Mouse (Mus musculus) kidney, adult 18-20 months (tissue): Measurements from ENCODE around the gene Stk19.

ENCODE experiments used
- DNase-seq: peaks from one replicate; pipeline ENCODE4 v3.0.0; 2021

Stk19 gene

GRCm38 (mm10) chr17:34836856-34837221 is at the start of gene Stk19, which contains the start of gene Dxo:
TSS of gene Stk19 (minus strand) at chr17:34836945.
TSS of gene Dxo (plus strand) at chr17:34837019.
- peak; percentile 96 for DNase-seq

DNA sequence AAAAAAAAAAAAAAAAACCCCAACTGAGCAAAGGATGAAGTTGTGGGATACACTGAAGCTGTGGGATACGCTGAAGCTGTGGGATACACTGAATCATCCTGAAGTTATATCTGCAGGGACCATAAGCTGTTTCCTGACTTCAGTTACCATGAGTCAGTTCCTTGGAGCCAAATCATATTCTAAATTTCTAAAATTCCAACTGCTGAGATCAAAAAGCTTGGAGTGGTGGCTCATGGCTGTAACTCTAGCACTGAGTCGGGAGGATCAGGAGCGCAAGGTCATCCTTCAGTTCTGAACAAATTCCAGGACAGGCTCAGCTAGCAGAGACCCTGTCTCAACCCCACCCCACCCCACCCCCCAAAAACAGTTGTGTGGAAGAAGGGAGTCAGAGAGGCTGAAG is 48.9 kb upstream of the Stk19 start:
- DNase-seq: no peak

- DNase-seq: no peak
These were observed 48.0 kb upstream of the Stk19 start for GRCm38 (mm10) chr17:34884704-34885103.

DNA sequence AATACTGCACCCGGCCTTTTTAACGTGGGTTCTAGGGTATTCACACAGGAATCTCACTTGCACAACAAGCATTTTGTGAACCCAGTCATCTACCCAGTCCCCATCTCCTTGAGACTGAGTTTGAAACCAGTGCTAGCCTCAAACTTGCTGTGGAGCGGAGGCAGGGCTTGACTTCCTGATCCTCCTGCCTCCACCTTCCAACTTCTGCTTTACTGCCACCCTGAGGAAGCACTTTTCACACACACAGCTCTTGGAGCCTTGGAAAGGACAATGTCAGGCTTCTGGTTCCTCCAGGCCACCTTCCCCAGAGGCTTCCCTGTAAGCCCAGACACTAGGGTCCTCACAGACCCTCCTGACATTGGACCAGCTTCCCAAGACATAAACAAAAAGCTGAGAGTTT is 46.6 kb upstream of the Stk19 start:
- DNase-seq: no peak

- peak; percentile 32 for DNase-seq
These were observed 45.1 kb upstream of the Stk19 start, which contains the start of gene Gm20547 for GRCm38 (mm10) chr17:34881683-34882310. TSS of gene Gm20547 (minus strand) at chr17:34882042.

DNA sequence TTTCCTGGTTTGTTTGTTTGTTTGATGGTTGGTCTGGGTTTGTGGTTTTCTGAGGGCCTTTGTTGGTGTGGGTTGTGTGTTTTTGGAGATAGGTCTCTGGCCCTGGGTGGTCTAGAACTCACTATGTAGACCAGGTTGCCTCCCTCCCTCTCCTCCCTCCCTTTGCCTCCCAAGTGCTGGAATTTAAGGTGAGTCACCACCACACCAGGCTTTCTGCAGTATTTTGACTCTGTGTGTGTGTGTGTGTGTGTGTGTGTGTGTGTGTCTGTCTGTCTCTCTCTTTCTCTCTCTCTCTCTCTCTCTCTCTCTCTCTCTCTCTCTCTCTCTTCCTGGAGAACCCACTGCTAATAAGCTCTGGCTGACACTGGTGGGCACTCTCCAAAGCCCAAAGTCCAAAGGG is 44.4 kb upstream of the Stk19 start:
- no peak for DNase-seq

GRCm38 (mm10) chr17:34879336-34879879 is 42.7 kb upstream of the Stk19 start, which contains the start of gene Zbtb12:
TSS of gene Zbtb12 (plus strand) at chr17:34879483.
- no peak for DNase-seq

- DNase-seq: no peak
These were observed 37.6 kb upstream of the Stk19 start for GRCm38 (mm10) chr17:34874321-34874720.

DNA sequence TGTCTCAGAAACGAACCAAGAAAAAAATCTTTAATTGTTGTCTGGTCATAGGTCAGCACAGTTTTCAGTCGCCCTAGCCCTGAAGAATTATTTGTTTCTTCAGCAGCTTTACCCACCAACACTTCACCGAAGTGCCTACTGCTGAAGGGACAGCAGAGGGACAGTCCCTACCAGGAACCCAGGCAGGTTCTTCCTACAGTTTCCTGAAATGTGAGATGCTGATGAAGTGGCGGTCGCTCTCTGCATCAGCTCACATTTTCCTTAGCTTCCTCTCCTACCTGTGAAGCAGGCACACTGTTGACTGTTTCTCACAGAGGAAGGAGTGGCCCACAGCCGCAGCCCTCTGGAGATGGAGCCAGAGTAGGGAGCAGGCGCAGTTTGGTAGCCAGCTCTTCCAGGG is 29.2 kb upstream of the Stk19 start:
- DNase-seq: no peak

DNA sequence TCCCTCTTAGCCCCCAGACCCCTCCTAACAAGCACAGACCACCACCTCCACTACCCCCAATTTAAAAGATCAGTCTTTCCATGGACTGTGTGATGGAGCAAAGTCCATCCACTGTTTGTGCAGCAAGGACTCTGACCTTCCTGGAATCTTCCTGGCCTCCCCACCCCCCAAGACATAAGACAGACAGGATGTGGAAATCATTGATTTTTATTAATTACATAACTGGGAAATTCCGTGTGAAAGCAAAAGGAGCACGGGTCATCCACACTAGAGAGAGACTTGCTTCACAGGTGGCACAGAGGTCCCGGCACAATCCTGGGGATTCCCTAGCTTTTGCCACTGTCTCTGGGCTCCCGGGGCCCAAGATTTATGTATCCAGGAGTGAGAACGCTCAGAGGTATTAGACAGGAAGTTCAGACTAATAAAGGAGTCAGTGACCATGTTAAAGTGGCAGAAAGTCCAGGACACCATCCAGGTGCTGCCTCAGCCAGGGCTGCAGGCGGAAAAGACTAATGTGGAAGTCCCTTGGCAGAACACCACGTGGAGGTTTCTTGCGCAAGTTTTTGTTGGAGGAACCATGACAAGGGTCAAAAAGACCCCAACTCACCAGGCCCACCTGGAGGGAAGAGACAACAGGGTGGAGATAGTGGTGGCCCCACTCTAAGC is 25.8 kb upstream of the Stk19 start, which contains the start of gene Cfb:
Gene Cfb (minus strand): TSS at position 103 of the 666 bp plus-strand sequence.
- peak; percentile 76 for DNase-seq

DNA sequence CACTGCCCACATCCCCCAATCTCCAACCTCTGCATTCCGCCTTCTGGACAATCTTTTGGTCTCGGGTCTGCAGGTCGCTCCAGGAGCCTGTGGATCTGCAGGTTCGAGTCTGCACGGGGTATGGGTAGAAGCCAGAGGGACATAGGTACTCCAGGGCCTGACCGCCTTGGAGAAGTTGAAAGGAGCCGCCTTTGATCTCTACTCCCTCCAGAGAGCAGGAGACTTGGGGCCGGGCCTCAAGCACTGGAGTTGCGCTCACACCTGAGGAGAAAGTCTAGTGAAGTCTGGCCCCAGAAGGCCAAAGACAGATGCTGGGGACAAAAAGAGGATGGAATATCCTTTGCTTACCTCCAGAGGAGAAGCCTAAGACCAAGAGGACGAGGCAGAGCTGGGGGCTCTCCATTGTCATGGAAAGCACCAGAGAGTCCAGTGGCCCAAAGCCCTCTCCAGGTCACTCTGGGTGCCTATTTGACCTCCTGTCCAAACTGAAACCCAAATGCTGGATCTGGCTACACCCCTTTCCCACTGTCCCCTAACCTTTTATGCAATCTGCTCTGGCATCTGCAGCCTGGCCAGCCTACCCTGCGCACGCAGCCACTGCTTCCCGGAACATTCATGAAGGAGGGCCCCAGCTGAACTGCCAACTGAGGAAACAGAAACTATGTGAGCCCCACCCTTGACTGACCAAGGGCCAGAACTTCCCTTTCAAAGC is 25.1 kb upstream of the Stk19 start:
- DNase-seq: no peak

DNA sequence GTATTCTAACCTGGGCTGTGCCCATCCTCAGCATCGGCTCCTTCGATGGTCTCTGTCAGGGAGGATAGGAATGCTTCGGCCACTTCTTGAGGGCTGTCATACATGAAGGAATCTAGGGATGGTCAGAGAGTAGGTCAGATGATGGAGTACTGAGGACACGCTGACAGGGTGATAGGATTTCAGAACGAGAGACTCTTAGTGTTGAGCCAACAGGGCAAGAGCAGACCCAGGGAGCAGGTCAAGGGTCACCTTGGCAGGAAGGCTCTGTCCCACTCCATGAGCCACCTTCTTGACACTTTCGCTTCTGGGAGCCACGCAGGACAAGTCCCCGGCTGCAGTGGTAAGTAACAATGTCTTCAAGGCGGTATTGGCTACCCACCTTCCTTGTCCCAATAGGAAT is 23.8 kb upstream of the Stk19 start:
- DNase-seq: no peak

DNA sequence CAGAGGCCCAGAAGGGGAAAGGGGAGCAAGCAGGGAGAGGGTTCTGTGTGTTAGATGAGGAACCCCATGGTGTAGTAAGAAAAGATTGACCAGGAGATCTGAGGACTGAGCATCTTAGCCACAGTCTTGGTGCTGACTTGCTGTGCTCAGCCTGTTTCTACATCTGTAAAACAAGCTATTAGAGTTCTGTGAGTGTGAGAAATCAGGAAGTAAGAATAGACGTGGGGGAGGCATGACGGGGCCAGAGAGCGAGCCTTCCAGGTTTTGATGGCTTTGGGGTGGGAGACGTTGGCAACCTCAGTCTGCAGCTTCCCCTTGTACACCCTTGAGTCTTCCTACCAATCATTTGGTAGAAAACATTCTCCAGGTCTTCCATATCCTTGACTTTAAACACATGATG is 21.9 kb upstream of the Stk19 start:
- no peak for DNase-seq

DNA sequence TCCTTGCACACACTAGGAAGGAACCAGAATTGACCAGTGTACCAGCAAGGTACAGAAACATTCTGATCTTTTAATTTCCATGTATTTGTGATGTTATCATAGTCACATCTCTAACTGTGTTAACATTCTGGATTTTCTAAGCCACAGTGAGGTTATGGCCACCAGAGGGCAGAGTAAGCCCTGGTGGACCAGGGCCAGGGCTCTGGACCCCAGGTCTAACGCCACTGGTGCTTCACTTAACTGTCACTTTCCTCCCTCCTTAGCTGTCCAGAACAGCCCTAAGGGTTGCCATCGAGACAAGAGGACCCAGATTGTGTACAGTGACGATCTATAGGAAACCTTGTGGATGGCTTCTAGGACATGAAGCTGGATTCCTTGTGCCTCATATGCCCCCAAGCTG is 19.1 kb upstream of the Stk19 start:
- peak; percentile 67 for DNase-seq

- no peak for DNase-seq
These were observed 18.0 kb upstream of the Stk19 start for GRCm38 (mm10) chr17:34854761-34855160.

DNA sequence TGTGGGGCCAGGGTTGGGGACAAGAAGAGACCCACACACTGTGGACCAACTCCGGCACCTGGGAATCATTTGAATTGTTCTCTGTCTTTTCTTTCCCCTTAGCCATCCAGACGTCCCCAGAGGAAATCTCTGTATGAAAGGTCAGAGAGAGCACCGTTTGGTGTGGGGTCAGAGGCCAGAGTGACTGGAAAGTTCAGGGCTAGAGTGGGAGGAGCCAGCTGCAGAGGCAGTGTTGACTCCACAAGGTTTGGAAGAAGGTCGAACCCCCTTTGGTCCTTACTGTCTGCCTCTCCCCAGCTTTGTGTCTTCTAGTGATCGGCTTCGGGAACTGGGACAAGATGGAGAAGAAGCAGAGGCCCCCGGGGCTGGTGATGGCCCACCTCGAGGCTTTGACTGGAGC is 16.8 kb upstream of the Stk19 start:
- no peak for DNase-seq

DNA sequence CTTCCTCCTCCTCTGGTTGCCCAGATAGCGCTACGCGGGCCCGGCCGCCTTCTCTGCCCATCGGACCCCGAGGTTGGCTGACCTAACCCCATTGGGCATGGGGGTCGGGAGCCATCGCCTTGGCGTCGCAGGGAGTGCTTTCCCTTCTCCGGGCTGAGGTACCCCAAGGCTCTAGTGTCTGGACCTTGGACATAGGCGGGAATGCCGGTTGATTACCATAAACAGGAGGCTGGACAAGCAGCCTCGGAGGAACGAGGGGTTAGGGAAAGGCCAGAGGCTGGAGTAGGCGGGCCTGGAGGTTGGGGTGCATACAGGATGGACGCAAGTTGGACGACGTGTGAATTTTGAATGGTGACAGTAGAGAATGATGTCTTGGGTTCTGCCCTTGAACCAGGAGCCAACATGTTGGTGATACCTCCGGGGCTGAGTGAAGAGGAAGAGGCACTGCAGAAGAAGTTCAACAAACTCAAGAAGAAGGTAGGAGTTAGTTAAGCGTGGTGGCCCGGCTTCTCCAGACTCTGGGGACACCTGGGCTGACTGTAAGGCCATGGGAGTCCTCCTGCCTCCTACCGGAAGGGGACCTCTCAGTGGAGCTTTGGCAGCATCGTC is 13.9 kb upstream of the Stk19 start:
- no peak for DNase-seq

DNA sequence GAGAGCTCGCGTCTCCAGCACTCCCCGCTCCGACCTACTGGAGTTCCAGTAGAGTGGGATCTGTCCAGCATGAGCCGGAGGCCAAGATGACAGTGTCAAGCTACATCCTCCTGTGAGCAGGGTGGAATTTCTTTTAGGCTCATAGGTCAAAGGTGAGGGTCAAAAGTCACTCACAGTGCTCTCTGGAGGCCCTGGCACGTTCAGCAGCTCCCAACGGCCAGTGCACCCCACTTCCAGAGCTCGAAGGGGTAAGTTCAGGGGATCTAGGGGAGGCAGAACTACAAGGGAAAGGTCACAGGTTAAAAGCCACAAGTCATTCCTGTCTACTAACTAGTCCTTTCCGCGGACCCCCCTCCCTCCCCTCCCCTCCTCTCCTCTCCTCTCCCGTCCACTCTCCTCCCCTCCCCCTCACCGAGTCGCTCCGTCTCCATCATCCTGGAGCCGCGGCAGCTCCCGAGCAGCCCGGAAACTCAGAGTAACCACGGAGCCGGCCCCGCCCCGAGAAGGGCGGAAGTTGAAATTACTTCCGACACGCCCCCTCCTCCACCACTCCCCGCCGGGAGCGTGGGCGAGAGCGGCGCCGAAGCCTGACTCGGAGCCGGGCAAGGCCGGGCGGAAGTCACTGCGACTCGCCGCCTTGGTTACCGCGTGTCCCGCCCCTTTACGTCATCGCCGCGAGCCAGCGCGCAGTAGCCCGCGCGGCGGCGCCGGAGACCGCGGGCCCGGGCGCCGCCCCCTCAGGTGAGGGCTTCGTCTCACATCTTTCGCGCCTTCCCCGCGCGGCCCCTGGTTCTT is 13.2 kb upstream of the Stk19 start, which contains the start of the genes Skiv2l and Nelfe:
Gene Skiv2l (minus strand): TSS at position 489 of the 795 bp plus-strand sequence.
Gene Nelfe (plus strand): TSS at position 670 of the 795 bp plus-strand sequence.
- DNase-seq: peak; percentile 96

DNA sequence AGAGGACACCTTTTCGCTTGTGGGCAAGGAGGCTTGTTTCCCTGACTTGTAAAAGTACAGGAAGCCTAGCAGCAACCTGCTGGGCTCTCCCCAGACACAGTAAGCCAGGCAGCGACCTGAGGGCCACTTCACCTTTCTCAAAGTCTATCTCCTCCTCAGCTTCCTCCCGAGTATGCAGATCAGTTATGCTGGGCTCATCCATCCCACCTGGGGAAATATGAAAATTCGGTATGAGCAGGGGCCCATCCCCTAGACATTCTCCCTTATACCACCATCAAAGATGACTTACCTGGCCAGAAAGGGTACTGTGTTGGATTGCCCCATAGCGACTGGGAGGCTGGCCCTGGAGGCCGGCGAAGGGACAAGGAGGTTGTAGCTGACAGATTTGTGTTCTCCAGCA is 10.9 kb upstream of the Stk19 start:
- DNase-seq: no peak

- no peak for DNase-seq
These were observed 10.4 kb upstream of the Stk19 start for GRCm38 (mm10) chr17:34847192-34847591.

GRCm38 (mm10) chr17:34844884-34845283 is 8.1 kb upstream of the Stk19 start:
- no peak for DNase-seq

DNA sequence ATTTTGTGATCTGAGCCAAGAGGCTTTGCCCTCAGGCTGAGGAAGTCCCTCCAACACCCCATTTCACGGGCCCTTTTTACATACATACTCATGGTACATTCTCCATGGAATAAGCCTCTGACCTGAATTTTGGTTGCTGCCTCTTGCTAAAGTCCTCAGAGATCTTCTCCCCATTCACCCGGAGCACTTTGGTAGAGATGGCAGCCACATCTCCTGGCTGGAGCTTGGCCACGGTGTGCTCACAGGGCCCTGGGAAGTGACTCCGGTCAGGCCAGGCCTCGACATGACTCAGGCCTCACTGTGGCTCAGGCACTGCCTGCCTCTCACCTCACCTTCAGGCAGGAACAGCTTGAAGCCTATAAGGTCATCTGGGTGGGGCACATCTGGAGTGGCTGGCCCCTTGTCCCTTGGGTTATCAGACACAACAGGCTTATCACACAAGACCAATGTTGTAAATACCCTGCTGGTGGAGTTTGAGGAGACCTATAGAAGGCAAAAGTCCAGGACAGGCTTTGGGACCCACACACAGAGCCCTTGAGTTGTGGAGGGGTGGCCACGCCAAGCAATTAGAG is 4.1 kb upstream of the Stk19 start:
- no peak for DNase-seq
